Mouse (Mus musculus) neural tube, embryonic 10.5 days (tissue): Measurements from ENCODE around the gene Lysmd3.
"Not testable (repeated sequence)": the region's sequence is repeated elsewhere in the genome, so short reads cannot be mapped to it uniquely, and the experiment has no call there.

Experiments used
- DNase-seq: peaks from one replicate; pipeline ENCODE4 v3.0.0-alpha.2; 2017; ENCODE audit warnings: low spot score; ENCODE audit errors: extremely low spot score

The Lysmd3 gene

DNA sequence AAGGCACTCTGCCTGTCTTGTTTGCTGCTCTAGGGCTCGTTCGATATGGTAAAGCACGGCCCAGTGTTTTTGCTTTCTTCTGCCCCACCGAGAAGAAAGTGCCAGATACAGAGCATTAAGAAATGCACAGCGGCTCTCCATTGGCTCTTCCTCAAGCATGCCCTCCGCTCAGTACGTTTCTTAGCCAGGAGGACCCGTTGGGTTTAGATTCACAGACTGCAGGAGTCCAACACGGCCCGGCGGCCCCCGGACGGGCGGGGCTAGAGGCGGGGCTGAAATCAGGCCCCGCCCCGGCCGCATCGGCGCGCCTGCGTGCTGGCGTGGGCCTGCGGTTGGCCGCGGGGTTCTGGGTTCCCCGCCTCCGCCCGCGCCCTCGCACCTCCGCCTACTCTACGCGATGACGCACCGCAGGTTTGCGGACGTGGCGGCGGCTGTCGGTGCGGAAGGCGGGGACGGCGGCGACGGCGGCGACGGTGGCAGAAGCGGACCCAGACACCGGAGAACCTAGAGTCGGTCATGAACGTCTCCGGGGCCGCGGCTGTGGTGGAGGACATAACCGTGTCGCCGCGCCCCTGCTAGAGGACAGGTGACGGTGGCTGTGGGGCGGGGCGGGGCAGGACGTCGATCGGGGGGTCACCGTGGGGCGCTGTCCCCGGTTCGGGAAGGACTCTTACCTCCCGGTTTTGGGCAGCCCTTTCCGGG lies at the start of gene Lysmd3:
Gene Lysmd3 (plus strand): TSS at position 313 of the 702 bp plus-strand sequence.
- DNase-seq = peak; percentile 92

DNA sequence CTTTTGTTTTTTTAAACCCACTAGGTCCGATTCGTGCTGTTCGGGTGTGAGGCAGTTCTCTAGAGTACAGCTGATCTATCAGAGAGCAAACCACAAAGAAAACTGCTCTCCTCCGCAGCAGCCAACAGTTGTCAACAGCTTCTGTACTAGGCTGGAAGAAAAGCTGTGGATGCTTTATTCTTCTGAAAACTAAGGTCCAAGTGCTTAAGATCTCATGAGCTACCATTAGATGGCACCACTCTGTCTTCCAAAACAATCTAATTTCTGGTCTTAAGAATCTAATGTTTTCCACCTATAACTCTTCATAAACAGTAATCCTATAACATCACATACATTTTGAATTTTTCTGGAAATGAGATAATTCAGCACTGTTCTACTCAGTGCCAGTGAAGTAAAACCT lies 47.1 kb upstream of the Lysmd3 start:
- DNase-seq = no peak

DNA sequence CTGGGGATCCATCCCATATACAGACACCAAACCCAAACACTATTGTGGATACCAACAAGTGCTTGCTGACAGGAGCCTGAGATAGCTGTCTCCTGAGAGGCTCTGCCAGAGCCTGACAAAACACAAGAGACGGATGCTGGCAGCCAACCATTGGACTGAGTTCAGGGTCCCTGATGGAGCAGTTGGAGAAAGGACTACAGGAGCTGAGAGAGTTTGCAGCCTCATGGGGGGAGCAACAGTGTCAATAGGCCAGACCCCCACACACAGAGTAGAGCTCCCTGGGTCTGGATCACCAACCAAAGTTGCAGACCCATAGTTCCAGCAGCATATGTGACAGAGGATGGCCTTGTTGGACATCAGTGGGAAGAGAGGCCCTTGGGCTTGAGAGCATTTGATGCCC lies 29.6 kb upstream of the Lysmd3 start:
- not testable (repeated sequence) for DNase-seq

DNA sequence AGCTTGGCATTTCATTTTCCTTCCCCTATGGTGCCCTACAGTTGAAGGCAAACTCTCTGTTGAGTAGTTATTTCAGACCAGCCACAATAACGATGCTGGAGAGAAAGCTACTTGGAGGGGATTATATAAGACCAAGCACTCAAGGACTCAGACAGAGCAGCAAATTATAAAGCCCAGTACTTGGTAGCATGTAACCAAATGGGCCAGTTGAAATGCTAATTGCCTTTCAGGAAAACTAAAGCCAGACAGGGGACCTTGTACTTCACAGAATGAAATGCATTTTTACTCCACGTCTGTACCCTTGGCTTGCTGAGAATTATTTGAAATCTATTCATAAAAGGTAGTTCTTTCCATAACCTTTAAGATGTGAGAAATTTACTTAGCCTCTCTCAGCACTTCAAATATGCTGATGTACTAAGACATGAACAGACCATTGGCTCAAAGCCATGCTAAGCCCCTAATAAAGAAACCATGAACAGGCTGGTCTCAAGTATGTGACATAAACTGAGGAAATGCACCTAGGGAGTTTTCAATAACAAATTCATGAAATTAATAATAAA lies 28.8 kb upstream of the Lysmd3 start:
- no peak for DNase-seq

DNA sequence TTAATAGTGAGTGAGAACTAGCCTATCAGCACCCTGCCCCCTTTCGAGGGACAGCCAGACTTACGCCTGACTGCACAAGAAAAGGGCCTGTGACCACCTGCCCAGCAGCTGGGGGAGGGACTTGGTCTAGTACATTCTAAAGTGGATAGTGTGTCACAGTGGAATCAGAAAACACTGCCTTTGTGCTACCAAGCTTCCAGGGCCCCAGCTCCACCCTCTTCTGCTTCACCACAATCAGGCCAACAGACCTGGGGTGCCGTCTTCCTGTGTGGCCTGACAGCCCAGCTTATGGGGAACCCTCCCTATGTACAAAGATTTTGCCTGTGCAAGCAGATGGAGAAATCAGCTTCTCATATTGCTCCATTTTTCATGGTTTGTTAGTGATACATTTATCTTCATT lies 28.1 kb upstream of the Lysmd3 start:
- DNase-seq = peak; percentile 47

DNA sequence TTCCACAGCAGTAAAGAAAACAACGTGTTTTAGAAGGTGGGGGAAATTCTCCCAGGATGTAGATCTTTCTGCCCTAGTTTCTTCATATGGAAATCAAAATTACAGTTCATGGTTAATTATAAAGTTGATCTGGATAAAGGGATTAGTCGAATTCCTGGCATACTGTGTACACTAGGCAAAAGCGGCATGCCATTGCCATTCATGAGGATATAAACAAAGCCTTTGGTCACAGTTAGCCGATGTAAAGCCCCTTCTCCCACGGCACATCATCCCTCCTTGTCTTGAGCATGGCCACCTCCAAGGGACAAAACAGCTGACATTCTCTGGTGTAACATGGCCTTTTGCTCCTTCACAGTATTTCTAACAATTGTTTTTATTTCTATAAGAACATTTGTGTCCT lies 26.9 kb upstream of the Lysmd3 start:
- no peak for DNase-seq

DNA sequence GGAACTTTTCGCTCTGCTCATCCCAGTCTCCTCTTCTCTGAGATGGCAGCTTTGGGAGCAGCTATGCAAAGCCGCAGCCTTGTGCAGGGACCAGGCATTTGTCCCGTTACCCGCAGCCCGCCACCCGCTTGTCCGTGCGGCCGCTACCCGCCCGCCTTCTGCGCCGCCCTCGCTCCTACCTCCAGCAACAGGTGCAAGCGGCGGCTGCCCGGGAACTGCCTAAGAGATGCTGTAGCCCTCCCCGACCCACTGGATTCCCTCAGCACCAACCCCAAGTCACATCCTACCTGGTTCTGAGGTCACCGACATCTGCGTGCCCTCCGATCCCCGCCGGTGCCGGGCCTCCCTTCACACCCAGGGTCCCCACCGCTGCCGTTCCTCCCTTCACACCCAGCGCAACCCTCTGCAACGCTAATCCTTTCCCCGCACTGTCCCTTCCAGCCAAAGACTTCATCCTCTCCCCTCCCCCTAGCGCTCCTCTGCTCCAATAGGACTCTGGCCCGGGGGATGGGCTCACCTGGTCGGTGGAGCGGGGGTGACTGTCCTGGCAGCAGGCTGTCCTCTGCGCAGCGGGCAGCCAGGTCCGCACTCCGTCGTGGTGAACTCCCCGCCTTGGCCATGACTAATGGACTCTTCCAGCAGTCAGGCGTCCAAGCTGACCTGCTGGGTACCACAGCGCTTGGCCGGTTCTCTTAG lies 24.6 kb upstream of the Lysmd3 start, which contains the start of gene Adgrv1:
Gene Adgrv1 (minus strand): TSS at position 435 of the 696 bp plus-strand sequence.
- peak; percentile 91 for DNase-seq

DNA sequence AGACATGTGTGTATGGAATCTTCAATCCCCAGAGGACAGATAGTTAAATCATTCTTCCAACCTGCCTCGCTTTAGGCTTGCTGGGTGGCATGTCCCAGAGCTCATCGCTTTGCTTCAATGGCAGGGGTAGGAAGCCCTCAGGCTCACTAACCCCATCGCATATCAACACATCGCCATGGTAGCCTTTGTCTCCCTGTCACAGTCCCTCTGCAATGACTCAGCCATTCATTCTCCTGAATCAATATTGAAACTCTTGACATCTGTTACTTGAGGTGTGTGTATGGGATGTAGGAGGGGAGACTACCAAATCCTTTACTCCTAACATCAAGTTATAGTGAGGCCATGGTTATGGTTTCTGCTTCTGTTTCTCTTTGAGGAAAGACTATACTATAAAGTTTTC lies 17.8 kb upstream of the Lysmd3 start:
- peak; percentile 43 for DNase-seq

DNA sequence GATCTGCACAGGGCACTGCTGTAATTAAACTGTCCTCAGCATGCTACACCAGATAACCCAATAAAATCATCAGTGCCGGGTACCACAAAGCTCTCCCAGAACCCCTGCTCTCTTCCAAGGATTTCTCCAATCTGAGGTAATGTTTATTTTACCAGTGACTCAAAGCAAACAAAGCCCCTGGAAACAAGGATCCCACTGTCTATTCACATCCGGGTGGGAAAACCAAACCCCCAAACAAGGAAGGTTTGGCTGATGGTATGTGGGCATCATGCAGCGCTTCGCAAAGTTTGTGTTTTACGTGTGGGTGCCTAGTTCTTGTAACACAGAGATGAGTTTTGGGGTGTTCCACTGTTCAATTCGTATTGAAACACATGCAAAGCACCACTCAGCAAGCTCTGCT lies 16.6 kb upstream of the Lysmd3 start:
- peak; percentile 45 for DNase-seq

DNA sequence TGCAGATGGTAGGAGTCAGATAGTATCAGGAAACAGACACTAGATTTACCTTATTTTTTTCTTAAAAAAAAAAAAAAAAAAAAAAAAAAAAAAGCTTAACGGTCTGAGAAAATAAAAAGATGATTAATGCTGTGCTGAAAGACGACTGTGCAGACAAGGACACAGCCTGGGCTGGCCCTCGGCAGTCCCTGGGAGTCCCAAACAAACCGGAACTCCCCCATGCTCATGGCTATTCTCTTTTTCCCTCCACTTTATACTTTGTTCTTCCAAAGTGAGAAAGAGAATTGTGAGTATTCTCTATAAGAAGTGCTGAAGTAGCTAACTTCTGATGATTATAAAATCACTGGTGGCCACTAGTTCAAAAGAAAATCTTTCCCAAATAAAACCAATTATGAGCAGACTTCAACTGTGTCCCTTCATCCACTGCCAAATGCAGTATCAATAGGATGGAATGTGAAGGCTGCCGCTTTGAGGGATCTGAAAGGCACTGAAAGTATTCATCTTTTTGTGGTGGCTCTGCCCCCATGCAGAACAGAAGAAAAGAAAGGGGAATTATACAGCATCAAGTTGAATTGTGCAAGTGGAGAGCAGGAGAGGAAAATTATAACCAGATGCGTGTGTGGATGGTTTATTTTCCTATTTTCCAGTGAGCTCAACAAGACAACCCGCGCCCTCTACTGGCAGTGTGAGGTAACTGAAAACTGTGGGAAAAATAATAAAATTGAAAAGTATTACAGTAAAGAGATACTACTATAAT lies 16.0 kb upstream of the Lysmd3 start:
- peak; percentile 59 for DNase-seq

DNA sequence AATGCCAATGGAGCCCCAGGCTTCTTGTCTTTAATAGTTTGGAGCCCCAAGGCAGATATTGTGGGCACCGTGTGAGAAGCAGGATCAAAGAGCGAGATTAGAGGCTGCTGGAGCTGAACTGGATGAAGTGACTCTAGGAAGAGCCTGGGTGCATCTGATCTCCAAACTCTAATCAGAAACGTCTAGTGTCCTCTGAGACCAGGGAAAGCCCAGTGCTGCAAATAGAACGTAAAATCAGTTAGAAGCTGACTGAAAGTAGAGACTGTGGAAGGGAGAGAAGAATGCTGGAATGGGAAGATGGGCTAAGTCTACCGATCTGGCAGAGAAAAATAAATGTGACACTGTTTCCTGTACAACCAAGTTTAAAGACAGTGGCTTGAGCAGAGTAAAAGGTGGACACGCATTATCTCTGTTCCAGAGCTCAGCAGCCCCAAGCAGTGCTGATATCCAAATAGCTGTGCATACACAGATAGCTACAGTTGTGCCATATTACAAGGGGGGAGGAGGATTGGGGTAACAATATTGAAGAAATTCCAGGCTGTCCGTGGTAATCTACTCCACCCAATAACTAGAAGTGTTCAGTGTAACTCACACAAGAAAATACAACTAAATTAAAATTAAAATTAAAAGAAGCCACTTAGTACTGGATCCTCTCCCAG lies 14.8 kb upstream of the Lysmd3 start:
- no peak for DNase-seq

DNA sequence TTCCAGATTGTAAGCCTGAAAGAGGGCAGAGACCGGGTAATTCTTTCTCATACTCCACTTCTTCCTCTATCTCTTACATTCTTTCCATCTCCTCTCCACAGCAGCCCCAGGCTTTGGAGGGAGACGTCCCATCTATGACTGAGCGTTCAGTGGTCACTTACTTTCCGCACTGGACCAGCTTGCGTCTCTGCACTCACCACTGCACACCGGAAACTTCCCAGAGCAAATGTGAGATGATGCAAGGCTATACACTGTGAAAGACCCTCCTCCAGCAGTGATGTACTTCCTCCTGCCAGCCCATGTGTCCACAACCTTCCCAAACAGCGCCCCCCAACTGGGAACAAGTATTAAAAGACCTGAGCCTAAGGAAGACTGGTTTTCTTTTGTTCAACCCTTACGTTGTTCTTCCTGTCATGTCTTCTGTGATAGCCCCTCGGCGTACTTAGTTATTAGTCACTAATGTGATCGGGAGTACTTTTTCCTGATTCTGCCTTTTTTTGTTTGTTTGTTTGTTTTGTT lies 13.4 kb upstream of the Lysmd3 start:
- DNase-seq = no peak

DNA sequence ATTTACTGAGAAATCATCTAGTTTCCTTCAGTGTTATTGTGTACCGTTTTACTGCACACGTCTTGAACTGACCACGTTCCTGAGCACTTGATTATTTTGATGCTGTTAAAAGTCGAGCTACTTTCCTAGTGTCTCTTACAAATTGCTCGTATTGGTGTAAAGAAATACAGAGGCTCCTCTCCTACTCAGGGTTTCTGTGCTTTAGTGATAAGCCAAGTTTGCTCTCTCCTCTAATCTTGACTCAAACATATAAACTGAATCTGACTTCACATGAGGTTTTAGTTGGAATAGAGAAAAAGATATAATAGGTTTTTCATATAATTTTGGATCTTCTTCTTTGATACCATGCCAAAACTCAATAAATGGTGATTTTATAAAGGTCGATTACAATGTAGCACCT lies 11.1 kb upstream of the Lysmd3 start:
- DNase-seq = no peak

DNA sequence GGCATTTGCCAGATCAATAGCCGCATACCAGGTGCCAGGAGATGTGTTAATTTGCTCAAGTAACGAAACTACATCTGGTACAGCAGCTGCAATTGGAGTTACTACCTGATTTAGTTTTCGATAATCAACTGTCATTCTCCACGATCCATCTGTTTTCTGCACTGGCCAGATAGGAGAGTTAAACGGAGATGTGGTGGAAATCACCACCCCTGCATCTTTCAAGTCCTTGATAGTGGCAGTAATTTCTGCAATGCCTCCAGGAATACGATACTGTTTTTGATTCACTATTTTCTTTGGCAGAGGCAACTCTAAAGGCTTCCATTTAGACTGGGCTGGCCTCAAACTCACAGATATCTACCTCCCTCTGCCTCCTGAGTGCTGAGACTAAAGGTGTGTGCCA lies 7.1 kb upstream of the Lysmd3 start:
- not testable (repeated sequence) for DNase-seq

DNA sequence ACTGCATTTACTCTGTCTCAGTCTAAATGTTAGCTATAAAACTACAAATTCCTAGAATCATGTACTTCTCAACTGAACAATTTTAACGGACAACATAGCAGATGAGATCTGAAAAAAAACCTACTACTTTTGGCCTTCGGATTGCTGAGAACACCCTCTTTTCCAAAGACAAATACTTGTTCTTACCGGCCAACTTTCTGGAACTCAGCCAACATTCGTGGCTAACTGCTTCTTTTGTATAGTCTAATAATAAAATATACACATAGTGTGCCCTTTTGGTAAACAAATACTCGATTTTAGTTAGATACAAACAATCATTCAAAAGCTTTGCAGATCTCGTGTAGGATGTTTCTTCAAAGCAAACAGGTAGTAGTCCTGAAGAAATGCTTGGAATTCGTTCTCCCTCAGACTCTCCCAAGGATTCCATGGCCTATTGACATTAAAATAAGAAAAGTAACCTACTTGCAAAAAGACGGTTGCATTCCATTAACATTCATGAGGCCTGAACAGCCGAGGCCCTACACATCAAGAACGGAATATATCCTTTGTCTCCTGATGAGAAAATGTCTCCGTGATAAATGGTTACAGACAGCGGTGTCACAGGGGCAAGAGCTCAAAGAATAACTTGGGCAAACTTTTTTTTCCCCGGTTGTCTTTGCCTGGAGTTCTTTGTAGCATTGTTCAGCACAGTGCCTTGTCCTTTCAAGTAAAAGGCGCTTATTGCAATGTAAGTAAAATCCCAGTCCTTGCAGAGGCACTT lies 1.2 kb upstream of the Lysmd3 start:
- DNase-seq = peak; percentile 32

DNA sequence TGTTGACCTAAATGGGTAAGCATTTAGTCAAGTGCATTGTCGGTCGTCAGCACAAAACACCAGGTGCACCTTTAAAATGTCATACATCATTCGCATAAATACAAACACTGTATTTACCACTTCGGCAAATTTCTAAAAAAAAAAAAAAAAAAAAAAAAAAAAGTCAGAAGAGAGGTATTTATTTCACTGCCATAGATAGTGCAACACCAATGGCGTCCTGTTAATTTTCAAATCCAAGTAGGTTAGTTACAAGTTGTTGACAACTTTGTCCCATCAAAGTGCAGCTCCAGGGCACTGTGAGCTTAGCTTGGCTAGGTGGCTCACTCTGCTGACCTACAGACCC lies 484 bp upstream of the Lysmd3 start:
- no peak for DNase-seq

DNA sequence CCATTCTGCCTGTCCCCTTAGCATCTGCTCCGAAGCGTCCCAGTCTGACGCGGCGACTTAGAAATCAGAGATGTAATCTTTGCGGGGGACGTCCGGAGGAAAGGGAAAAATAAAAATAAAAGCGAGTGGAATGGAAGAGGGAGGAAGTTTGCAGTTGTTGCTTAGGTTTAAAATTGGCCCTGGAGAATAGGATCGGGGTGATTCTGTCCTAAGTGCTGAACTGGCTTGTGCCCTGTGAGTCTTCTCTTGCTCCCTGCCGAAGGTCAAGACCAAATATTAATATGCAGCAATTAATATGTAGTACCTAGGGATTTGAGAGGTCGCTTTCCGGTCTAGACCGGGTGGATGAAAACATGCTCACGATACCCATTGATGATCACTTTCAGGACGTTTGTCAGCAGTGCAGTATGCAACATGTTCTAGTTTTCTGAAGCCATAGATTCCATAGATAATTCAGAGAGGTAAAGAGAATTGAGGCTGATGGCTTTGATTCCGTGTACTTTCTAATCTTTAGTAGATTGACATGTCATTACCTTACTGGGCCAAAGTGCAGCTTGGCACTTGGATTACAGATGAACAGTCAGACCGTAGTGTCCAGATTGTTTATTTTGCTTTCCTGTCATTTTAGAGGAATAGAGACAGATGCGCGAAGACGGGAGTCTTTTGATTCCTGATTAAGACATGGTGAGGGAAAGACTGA lies 740 bp downstream of the Lysmd3 start:
- DNase-seq = no peak

DNA sequence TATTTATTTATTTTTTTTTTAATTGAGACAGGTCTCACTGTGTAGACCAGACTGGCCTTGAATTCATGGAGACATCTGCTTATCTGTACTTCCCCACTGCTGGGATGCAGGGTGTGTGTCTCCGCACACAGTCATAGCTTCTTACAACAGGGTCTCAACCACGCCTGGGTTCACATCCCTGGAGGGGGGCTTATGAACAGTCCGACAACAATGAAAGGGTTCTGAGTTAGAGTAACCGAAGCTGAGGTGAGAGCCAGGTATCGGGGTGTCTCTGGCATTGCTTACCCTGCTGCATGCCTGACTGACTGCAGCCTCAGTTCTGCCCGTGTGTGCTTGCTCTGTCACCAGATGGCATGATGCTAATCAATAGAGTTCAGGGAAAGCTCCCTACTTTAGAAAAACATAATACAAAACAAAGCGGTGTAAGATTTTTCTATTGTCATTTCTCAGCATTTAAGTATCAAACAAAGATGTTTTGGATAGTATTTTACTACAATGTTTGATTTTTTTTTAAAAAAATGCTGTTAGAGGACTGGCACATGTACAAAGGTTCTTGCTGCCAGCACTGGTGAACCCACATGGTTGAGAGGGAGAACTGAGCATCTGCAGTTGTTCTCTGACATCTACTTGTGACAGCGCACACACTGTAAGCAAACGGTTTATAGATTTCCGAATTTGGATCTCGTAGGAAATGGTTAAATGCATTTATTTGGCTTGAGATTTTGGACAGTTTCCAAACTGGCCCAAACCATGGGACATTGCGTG lies 6.3 kb downstream of the Lysmd3 start:
- no peak for DNase-seq

DNA sequence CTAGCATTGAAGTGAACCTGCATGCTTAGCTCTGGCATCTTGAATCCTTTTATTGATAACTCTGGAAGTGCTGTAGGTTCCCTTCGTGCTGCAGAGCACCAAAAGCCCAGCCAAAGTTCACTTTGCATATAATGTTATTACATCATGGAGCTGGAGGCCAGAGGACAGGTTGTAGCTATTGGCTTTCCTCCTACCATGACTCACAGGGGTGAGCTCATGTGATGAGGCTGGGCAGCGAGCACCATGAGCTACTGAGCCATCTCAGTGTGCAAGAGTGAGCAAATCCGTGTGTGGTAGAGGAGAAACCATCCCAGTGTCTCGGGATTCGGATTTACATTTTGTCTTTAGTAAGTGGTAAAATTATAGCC lies 6.9 kb downstream of the Lysmd3 start:
- no peak for DNase-seq
